Mouse (Mus musculus) lung, postnatal 0 days (tissue): ENCODE results near the gene Lhfpl5.

Experiments
- CTCF ChIP-seq: IDR thresholded peaks from 2 replicates; pipeline ENCODE4 v1.5.1; 2016; ENCODE audit warnings: antibody characterized with exemption, mild to moderate bottlenecking
- EP300 ChIP-seq: IDR thresholded peaks from 2 replicates; pipeline ENCODE4 v1.6.1; 2016; ENCODE audit warnings: antibody characterized with exemption, mild to moderate bottlenecking, control low read depth

DNA sequence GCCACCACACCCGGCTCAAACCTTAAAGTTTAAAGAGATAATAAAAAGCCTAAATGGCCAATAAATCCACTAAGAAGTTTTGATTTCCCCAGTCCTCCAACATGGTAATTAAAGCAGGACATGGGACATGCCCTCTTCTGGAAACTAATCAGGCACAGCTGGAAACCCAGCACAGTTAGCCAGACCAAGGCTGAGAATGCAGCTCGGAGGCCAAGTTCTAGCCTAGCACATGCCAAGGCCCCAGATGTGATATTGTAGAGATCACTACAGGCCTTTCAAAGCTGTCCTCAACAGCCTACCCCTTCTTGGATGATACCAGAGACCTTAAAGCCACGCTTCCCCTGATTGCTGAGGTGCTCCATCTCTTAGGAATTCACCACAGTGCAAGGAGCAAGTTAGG, 11.1 kb downstream of the Lhfpl5 start:
- no peak for TF ChIP-seq CTCF
- TF ChIP-seq EP300: no peak
